Mouse (Mus musculus) embryonic fibroblast, embryonic 13.5 days (primary cell): ENCODE results near the gene Tmem243. TPM values are rescaled to one million over a fixed set of nuclear protein-coding genes. Genes with fewer than 3 reads are reported as not detected.
A peak's percentile ranks its signal among the peaks of the same experiment; 100 is the strongest.

Experiments used
- H3K27ac ChIP-seq: 2 replicates; pipeline ENCODE4 v1.5.1; 2012; ENCODE audit warnings: low read length, control low read depth, inconsistent platforms; ENCODE audit not compliant: insufficient read depth
- H3K4me1 ChIP-seq: 2 replicates; pipeline ENCODE4 v1.6.1; 2011; ENCODE audit warnings: low read length; ENCODE audit not compliant: control insufficient read depth, insufficient read depth
- H3K4me3 ChIP-seq: 2 replicates; pipeline ENCODE4 v1.5.1; 2011; ENCODE audit warnings: mild to moderate bottlenecking, control low read depth, low read length; ENCODE audit not compliant: insufficient read depth
- CTCF ChIP-seq: IDR thresholded peaks from 2 replicates; pipeline ENCODE4 v1.5.1; 2011; ENCODE audit warnings: mild to moderate bottlenecking, control low read depth, low read length, moderate library complexity, borderline replicate concordance; ENCODE audit not compliant: insufficient read depth
- POLR2A ChIP-seq: IDR thresholded peaks from 2 replicates; pipeline ENCODE4 v1.6.1; 2011; ENCODE audit warnings: low read depth, mild to moderate bottlenecking, control low read depth, low read length, moderate library complexity
- polyA plus RNA-seq: library from polyadenylated mRNA; stranded (reverse); fragments of >200 nt; gene quantifications from 2 replicates; pipeline ENCODE4 v1.2.4, GENCODE M21; 2011; ENCODE audit warnings: low read depth; ENCODE audit not compliant: missing spikeins, insufficient read length

The Tmem243 gene
- polyA plus RNA-seq, 1 experiment, result 2.2 TPM

DNA sequence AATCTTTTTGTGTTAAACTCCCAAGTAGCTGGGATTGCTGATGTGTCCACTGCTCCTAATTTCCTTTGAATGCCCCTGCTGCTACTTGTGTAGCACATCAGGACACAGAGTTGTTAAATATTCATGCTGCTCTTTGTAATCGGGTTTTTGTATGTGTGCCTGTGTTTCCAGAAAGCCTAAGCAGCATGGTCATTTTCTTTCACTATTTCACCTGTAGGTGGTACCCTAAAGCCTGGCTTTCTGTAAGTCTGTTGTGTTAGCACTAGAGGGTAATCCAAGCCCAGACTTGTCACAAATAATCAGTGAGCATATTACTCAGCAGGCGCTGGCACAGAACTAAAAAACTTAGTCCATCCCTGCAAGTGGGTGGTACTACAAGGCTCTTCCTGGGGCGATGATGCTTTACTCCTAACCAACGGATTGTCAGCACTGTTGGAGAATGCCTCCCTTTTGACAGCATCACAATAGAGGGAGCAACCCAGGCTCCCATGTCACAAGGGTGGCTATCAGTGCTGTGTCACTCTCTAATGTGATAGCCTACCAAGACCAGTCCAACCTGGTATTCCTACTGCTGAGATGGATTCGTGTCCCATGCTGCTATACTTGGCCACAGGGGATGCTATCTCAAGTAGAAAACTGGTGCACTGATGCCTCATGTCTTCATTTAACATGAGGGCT, 27.2 kb upstream of the Tmem243 start:
- Histone ChIP-seq H3K4me3 (no peak overlapping the region), H3K4me1 (peaks cover 11% of the 10 kb centered on the region), H3K27ac (no peak overlapping the region)
- TF ChIP-seq POLR2A (no peak), CTCF (no peak)

DNA sequence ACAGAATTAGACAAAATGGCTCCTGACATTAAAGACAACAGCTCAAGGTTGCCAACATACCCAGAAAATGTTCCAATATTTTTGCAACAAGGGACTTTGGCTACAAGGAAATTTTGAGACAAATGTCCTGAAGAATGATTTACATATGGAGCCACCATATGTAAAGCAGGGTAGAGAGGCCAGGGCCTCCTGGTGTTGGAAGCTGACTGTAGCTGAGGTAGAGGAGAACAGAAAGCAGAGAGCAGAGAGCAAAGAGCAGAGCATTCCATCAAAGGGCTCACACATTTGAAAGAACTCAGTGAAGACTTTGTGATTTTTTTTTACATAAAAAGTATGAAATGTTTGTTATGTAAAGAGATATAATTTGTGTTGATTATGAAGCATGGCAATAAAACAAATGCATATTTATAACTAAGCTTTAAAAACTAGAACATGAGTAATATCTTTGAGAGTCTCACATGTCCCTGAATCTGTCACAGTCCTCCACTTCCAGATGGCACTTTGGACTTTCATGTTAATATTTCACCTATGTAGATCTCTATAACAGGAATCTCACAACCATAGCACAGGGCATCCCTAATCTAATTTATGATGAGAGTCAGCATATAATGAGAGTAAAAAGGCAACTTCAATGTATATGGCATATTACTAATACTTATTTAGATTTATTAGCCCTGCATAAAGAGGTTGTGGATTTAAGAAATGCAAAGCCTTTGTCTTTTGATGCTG, 20.5 kb upstream of the Tmem243 start:
- no peak for TF ChIP-seq CTCF
- no peak for TF ChIP-seq POLR2A
- Histone ChIP-seq H3K27ac (no peak overlapping the region), H3K4me3 (no peak overlapping the region), H3K4me1 (no peaks in the 10 kb centered on the region)

DNA sequence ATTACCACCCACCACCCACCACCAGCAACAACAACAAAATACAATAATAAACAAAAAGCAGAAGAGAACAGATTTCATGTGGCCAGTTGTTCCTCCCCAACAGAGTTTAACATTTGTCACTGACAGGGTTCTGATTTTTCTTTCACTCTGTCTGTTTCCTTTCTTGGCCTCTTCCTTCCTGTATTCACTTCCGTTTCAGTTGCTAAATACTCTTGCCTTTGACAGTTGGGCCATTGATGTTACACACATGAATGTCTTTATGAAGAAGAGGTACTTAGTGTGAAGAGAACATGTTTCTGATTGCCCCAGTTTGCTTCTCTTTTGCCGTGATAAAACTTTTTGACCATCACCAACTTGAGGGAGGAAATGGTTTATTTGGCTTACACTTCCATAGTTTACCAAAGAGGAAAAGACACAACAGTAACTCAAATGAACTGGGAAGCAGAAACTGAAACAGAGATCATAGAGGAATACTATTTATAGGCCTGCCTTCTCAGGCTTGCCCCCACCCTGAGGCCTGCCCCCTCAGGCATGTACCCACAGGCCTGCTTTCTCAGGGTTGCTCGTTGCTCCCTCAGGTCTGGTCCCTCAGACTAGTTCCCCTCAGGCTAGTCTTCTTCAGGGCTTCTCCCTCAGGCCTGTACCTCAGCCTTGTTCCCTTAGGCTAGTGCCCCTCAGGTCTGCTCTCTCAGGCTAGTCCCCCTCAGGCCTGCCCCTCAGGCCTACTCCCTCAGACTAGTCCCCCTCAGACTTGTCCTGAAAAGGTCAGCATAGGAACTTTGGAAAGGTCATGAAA, 13.3 kb upstream of the Tmem243 start:
- TF ChIP-seq POLR2A (no peak), CTCF (no peak)
- Histone ChIP-seq H3K27ac (no peak overlapping the region), H3K4me1 (no peaks in the 10 kb centered on the region; the same call in 1 of the 2 replicates), H3K4me3 (no peak overlapping the region)

DNA sequence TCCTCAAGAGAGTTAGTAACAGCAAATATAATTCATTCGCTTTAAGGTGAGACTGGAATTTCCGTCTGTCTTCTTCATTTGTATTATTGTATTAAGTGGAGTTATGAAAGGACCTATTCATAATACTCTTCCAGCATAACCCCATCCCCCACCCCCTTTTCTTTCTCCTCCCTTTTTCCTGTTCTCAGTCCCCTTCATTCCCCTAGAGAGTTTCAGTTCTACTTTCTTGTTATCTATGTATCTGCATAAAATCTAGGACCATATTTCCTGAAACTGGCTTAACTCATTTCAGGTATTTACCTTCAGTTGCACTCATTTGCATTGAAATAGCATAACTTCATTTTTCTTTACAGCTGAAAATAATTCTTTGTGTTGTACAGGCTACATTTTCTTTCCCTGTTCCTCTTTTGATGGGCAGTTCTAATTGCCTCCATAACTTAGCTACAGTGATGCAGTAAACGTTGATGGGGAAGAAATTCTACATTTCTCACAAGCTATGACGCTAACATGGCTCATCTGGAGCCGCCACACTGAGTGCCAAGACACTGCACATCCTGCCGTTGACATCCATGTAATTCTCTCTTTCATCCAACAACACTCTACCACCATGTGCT, 9.9 kb upstream of the Tmem243 start:
- Histone ChIP-seq H3K4me1 (no peaks in the 10 kb centered on the region; the same call in 1 of the 2 replicates), H3K27ac (no peak overlapping the region), H3K4me3 (no peak overlapping the region)
- TF ChIP-seq POLR2A (no peak), CTCF (no peak)

DNA sequence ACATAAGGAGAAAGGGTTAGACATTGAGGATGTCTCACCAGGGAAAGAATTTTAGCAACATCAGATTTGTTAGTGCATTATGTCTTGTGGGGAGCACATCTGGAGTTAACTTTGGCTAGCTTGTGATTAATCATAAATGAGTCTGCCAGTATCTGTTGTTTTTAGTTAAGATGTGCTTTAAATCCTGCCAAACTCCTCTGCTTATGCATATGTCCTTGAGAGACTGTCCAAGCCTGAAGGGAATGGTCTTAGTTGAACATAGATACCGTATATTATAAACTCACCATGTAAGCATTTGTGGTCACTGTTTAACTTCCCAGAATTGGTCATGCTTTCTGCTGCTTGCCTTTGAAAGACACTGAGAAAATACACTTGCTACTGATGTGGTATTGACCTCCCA, 7.8 kb upstream of the Tmem243 start:
- Histone ChIP-seq H3K27ac (no peak overlapping the region), H3K4me3 (no peak overlapping the region), H3K4me1 (no peaks in the 10 kb centered on the region; the same call in 1 of the 2 replicates)
- no peak for TF ChIP-seq CTCF
- no peak for TF ChIP-seq POLR2A

DNA sequence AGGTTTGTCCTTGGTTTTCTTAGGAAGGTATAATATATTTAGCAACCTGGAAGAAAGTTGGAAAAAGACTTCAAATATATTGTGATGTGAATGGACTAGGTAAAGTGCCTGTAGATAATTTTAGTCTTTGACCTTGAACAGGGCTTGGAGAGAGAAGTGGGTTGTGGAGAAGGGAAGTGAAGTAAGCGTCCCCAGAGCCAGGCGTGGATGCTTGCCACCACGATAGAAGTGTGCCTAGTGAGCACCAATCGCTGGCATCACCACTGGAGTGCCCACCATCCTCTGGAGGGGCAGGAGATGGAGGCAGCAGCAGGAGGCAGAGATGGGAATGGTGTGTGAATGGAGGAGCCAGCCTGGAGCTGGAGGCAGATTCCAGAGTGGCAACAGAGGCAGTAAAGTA, 7.0 kb upstream of the Tmem243 start:
- Histone ChIP-seq H3K4me1 (no peaks in the 10 kb centered on the region; the same call in 1 of the 2 replicates), H3K27ac (no peak overlapping the region), H3K4me3 (no peak overlapping the region)
- TF ChIP-seq CTCF (no peak), POLR2A (no peak)

DNA sequence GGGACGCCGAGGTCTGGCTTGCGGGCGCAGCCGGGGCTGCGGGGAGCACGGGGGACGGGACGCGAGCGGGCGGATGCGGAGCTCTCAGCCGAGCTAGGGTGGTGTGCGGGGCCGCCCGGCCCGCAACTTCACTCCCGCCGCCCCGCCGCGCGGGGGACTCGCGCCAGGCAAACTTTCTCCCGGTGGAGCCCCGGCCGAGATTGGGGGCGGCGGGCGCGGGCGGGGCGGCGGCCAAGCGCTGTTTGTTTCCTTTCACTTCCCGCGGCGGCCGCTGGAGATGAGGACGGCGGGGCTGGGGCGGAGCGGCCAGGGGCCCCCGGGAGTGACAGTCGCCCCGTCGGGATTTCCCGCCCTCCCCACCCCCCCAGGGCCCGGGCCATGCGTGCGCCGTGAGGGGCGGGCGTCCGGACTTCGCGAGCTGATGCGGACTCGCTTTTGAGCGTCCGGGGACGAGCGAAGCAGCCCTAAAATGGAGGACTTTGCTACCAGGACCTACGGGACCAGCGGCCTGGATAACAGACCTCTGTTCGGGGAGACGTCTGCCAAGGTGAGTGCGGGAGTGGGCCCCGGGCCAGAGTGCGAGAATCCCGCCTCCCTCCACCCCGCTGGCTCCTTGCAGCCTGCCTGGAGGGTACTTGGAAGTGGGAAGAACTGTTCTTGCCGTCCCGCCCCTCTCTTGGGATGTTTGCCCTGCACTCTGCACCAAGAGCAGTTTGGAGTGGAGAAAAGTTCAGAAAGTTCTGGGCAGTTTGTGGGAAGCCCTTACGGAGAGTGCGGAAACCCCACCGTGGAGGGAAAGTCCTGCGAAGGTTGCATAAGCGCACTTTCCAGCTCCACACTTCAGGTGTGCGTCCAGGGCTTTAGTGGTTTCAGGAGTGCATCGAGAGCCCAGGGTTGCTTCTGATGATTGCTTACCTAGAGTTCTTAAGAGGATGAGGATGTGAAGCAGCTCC, 657 bp downstream of the Tmem243 start:
- Histone ChIP-seq H3K4me1 (no peaks in the 10 kb centered on the region), H3K27ac (no peak overlapping the region), H3K4me3 (peak overlapping the region; percentile 49)
- TF ChIP-seq POLR2A (no peak), CTCF (no peak)

DNA sequence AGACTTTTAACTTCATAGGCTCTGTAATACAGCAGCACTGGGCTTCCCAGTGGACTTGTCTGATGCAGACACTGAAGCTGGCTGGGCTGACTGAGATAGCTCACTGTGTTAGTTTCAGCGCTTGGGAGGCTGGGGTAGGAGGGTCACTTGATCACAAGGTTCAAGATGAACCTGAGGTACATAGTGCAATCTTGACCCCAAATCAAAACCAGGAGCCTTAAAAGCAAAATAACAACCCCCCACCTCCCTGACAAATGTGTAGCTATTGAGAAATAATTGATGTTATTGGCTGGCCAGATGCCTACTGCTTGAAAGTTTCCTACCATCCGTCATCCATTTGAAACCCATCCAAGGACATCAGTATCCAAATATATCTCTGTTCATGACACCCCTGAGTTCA, 2.2 kb downstream of the Tmem243 start:
- no peaks in the 10 kb centered on the region for H3K4me1 ChIP-seq
- no peak for TF ChIP-seq POLR2A
- no peak for TF ChIP-seq CTCF
- H3K4me3 ChIP-seq, result no peak overlapping the region
- H3K27ac ChIP-seq, result no peak overlapping the region
